Mouse (Mus musculus) testis, adult 2 months (tissue): ENCODE measurements around the gene Otud1. TPM values are rescaled to one million over a fixed set of nuclear protein-coding genes. Genes with fewer than 3 reads are reported as not detected.

Experiments used
- H3K27ac ChIP-seq: fragments of 200-500 bp; 2 replicates; pipeline ENCODE4 v1.5.1; 2012; ENCODE audit warnings: low read depth, low read length; ENCODE audit not compliant: control insufficient read depth, insufficient read depth
- H3K27me3 ChIP-seq: fragments of 200-500 bp; 2 replicates; pipeline ENCODE4 v1.6.1; 2012; ENCODE audit warnings: mild to moderate bottlenecking, low read length, moderate library complexity; ENCODE audit not compliant: control insufficient read depth, insufficient read depth
- H3K36me3 ChIP-seq: fragments of 200-500 bp; 2 replicates; pipeline ENCODE4 v1.6.1; 2012; ENCODE audit warnings: mild to moderate bottlenecking, low read length; ENCODE audit not compliant: control insufficient read depth, insufficient read depth
- H3K4me1 ChIP-seq: fragments of 200-500 bp; 2 replicates; pipeline ENCODE4 v1.6.1; 2012; ENCODE audit warnings: low read length; ENCODE audit not compliant: control insufficient read depth, insufficient read depth
- H3K4me3 ChIP-seq: fragments of 200-500 bp; 2 replicates; pipeline ENCODE4 v1.5.1; 2012; ENCODE audit warnings: low read depth, mild to moderate bottlenecking, low read length, moderate library complexity, mixed read lengths; ENCODE audit not compliant: control insufficient read depth
- CTCF ChIP-seq: fragments of 200-500 bp; IDR thresholded peaks from 2 replicates; pipeline ENCODE4 v1.5.1; 2012; ENCODE audit warnings: low read depth, mild to moderate bottlenecking, inconsistent platforms, low read length, moderate library complexity; ENCODE audit not compliant: control insufficient read depth, insufficient read depth, insufficient replicate concordance
- POLR2A ChIP-seq: fragments of 200-500 bp; IDR thresholded peaks from 2 replicates; pipeline ENCODE4 v1.6.1; 2012; ENCODE audit warnings: low read depth, mild to moderate bottlenecking, inconsistent platforms, low read length, moderate library complexity; ENCODE audit not compliant: control insufficient read depth
- polyA plus RNA-seq: library from polyadenylated mRNA; depleted of rRNA; stranded (reverse); fragments of >200 nt; gene quantifications from 2 replicates; pipeline ENCODE4 v1.2.3, GENCODE M21; 2012; rRNA removed

The Otud1 gene
- polyA plus RNA-seq, 1 experiment: 12.8 TPM

DNA sequence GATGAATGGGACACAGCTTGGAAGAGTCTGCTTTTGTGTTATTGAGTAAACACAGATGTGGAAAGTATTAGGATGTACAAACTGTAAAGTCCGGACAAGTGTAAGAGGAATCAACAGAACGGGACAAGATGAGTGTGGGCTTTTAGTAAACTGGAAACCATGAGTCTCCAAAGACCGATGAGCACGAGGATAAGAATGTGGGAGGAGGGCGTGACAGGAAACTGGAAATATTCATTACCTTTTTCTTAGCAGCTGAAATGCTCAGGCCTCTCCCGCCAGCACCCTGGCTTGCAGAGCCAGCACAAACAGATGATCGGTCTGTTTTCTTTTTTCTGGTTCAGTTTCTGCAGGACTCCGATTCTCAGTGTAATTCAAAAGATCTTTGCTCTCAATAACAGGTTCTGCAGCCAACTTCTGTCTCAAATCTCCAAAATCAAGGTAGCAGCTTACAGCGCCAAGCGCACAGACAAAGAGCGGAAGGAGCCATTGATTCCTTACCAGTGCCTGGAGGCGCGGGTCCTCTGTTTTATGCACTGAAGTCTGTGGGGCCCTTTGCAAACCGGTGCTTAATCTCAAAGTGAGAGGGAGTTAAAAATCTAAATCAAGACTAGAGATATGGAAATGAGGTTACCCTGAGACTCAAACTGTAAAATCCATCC, 28.1 kb downstream of the Otud1 start:
- TF ChIP-seq CTCF (no peak), POLR2A (no peak)
- Histone ChIP-seq H3K27me3 (no peaks in the 10 kb centered on the region), H3K36me3 (no peaks in the 10 kb centered on the region), H3K4me3 (no peak overlapping the region), H3K4me1 (no peaks in the 10 kb centered on the region), H3K27ac (no peak overlapping the region)

DNA sequence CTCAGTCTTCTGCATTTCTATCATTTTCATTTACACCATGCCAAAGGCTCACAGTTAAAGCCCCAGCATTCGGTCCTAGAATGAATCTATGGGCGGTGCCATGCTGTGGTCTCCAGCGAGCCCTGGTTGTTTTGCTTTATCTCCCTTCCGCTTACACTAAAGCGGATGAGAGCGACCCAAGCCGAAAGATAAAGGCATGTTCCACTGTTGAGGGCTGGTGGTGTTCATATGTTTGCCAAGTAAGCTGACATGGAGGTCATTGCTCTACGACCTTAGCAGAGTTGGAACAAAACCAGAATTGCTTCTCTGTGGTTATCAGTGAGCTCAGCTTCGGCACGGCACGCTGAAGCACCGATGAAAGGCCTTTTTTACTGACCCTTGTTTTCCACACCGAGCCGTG, 32.5 kb downstream of the Otud1 start:
- no peaks in the 10 kb centered on the region for H3K36me3 ChIP-seq
- H3K27me3 ChIP-seq: no peaks in the 10 kb centered on the region; the same call in 1 of the 2 replicates
- no peaks in the 10 kb centered on the region; the same call in 1 of the 2 replicates for H3K4me1 ChIP-seq
- TF ChIP-seq CTCF: no peak
- TF ChIP-seq POLR2A: no peak
- no peak overlapping the region for H3K27ac ChIP-seq
- no peak overlapping the region for H3K4me3 ChIP-seq

DNA sequence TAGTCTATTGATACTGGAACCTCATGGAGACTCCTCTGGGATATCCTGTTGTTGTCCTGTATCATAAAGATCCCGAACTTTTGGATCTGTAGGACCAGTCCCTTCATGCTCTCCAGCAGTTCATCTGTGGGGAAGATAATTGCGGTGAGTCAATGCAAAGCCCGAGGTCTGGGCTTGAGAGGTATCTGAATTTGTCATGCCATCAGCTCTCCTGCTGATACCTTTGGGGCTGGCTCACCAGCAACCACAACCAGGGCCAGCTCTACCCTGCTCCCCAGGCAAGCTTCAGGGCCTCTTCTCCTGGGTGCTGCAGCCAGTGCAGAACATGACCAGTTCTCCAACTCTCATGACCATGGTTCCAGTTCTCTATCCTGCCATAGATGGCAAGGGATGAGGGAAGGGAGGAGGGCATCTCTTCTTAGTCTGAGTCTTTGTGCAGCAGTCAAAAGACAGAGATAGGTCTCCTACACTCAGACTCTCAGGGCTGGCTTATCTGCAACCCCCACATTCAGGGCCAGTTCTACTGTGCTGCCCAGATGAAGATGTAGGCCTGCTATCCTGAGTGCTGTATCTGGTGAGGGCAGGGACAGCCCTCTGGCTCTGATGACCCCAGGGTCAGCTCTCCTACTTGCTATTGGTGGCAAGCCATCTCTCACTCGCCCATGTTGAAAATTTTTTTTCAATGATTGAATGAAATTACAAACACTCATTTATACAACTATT, 42.2 kb downstream of the Otud1 start:
- H3K27me3 ChIP-seq: no peaks in the 10 kb centered on the region
- H3K36me3 ChIP-seq: no peaks in the 10 kb centered on the region
- no peak overlapping the region for H3K27ac ChIP-seq
- H3K4me3 ChIP-seq: no peak overlapping the region
- TF ChIP-seq POLR2A (no peak), CTCF (no peak)
- no peaks in the 10 kb centered on the region for H3K4me1 ChIP-seq

DNA sequence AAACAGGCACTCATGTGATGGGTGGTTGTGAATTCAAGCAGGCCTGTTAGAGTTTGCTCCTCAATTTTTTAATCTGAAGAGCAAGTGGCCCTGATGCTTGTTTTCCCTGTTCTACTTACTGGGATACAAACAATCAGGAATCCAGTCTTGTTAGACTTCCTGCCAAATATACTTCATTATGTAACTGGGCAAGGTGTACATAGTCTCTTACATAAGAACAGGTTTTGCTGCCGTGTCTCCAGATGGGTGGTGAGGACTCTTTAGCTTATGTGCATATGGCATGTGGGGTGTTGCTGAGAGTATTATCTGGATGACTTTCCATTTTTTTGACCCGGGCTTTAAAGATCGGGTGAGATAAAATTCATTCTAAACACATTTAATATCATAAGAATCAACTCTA, 43.8 kb downstream of the Otud1 start:
- H3K4me3 ChIP-seq: no peak overlapping the region
- H3K27me3 ChIP-seq: no peaks in the 10 kb centered on the region
- H3K4me1 ChIP-seq: no peaks in the 10 kb centered on the region
- no peak overlapping the region for H3K27ac ChIP-seq
- no peaks in the 10 kb centered on the region for H3K36me3 ChIP-seq
- TF ChIP-seq CTCF (no peak), POLR2A (no peak)

DNA sequence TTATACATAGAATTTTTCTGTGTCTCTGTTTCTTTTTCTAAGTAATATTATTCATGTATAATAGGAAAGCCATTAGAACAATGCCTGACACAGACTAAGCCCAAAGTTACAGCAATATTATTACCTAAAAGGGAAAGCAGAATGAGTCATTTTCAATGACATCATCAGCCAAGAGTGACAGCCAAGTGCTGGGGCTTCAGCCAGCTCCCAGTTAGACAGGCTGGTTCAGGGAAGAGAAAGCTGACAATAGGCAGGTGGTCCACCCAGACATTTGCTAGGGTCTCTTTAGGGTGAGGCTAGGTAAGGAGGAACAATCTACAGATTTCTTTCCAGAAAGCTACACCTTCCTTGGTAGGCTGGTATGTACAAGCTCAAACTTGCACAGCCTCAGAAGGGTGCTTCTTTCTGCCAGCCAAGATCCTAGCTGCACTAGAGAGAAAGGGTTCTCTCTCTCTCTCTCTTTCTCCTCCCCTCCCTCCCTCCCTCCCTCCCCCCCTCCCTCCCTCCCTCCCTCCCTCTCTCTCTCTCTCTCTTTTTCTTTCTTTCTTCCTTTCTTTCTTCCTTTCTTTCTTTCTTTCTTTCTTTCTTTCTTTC, 45.6 kb downstream of the Otud1 start:
- TF ChIP-seq POLR2A (no peak), CTCF (no peak)
- no peaks in the 10 kb centered on the region for H3K36me3 ChIP-seq
- no peaks in the 10 kb centered on the region for H3K27me3 ChIP-seq
- no peaks in the 10 kb centered on the region for H3K4me1 ChIP-seq
- no peak overlapping the region for H3K27ac ChIP-seq
- H3K4me3 ChIP-seq: no peak overlapping the region

DNA sequence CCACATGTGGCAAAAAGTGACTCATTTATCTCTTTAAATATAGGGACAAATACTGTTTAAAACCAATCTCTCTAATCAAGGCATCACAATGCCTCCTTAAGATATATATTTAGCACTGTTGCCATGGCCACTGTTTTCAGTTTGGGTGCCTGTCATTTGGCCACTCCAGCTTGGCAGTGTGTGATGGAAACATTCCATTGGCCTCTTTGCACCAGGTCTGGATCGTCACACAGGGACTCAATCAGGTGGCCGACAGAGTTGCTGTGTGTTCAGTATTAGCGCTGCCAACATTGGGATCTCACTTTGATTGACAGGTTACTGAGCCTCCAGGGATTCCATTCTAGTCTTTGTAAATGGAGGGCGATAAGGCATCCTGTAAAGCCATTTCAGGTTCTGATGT, 46.1 kb downstream of the Otud1 start:
- no peak overlapping the region for H3K27ac ChIP-seq

DNA sequence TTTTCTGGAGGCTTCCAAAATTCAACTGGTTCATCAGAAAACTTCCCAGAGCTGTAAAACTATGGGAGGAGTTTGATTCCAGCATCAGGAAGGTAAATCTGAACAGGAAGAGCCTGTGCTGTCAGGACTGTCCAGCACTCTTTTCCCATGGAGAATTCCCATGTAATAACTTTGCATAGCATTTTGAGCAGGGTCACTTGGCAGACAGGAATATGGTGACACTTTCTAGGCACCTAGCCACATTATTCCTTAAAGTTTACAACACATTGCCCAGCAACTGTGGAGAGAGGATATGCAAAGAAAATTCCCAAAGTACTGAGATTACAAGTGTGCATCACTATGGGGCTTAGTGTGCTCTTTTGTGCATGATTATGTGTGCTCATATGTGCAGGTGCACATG, 46.7 kb downstream of the Otud1 start:
- H3K27me3 ChIP-seq: no peaks in the 10 kb centered on the region
- H3K4me3 ChIP-seq: no peak overlapping the region
- no peak overlapping the region for H3K27ac ChIP-seq

More for the DNA sequence above, 46.1 kb downstream of the Otud1 start:
- no peak for TF ChIP-seq POLR2A
- no peak for TF ChIP-seq CTCF
- Histone ChIP-seq H3K36me3 (no peaks in the 10 kb centered on the region), H3K4me3 (no peak overlapping the region), H3K4me1 (no peaks in the 10 kb centered on the region), H3K27me3 (no peaks in the 10 kb centered on the region)

DNA sequence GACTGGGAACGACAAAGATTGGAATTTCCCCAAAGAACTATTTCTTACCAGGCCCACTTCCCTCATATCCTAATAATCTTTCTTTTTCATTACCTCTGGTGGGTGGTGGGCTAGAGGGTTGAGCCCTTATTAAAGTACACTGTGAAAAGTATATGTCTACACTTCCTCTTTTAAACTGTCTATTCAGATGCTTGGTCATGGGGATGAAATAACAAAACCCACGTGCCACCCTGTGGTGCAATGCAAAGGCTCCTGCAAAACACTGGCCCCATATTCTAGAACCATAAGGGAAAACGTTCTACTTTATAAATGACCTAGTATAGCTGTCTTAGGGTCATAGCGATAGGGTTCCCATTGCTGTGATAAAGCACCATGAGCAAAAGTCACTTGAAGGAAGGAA, 49.3 kb downstream of the Otud1 start:
- no peak for TF ChIP-seq POLR2A
- Histone ChIP-seq H3K27ac (no peak overlapping the region), H3K4me3 (no peak overlapping the region), H3K4me1 (no peaks in the 10 kb centered on the region), H3K36me3 (no peaks in the 10 kb centered on the region), H3K27me3 (no peaks in the 10 kb centered on the region)

More for the DNA sequence above, 46.7 kb downstream of the Otud1 start:
- no peaks in the 10 kb centered on the region for H3K36me3 ChIP-seq
- no peak for TF ChIP-seq CTCF
- TF ChIP-seq POLR2A: no peak
- H3K4me1 ChIP-seq: no peaks in the 10 kb centered on the region

Other genes starting within 250 kb of the Otud1 start
- 0.06 TPM in 1 of 2 replicates, not detected in the other for gene Ptf1a, start 212.1 kb upstream of the Otud1 start, polyA plus RNA-seq
- gene 4921504E06Rik, start 103.8 kb upstream of the Otud1 start, polyA plus RNA-seq: 10.4 and 12.3 TPM in 2 replicates